Mouse (Mus musculus): Measurements from ENCODE around the gene Cryaa.
"Not testable (repeated sequence)": the region's sequence is repeated elsewhere in the genome, so short reads cannot be mapped to it uniquely, and the experiment has no call there.

Gene Cryaa

GRCm38 (mm10) chr17:31660661-31661250, 16.9 kb upstream of the Cryaa start:
- no peak for DNase-seq (ENCODE audit: low spot score)

GRCm38 (mm10) chr17:31662855-31663254, 14.8 kb upstream of the Cryaa start:
- DNase-seq (ENCODE audit: low spot score): no peak

GRCm38 (mm10) chr17:31664760-31665159, 12.8 kb upstream of the Cryaa start:
- peak; percentile 65 for DNase-seq (ENCODE audit: low spot score)

GRCm38 (mm10) chr17:31668306-31668705, 9.3 kb upstream of the Cryaa start:
- DNase-seq (ENCODE audit: low spot score): no peak

- no peak for DNase-seq (ENCODE audit: low spot score)
These were observed 7.4 kb upstream of the Cryaa start for GRCm38 (mm10) chr17:31670163-31670562.

GRCm38 (mm10) chr17:31671698-31672097, 5.9 kb upstream of the Cryaa start:
- no peak for DNase-seq (ENCODE audit: low spot score)

GRCm38 (mm10) chr17:31672279-31672678, 5.3 kb upstream of the Cryaa start:
- no peak for DNase-seq (ENCODE audit: low spot score)

- DNase-seq (ENCODE audit: low spot score): no peak
These were observed 3.2 kb upstream of the Cryaa start for GRCm38 (mm10) chr17:31674426-31674825.

GRCm38 (mm10) chr17:31680450-31680849, 2.8 kb downstream of the Cryaa start:
- DNase-seq (ENCODE audit: low spot score): no peak

GRCm38 (mm10) chr17:31685514-31686224, 8.1 kb downstream of the Cryaa start:
- DNase-seq (ENCODE audit: low spot score): peak; percentile 53

GRCm38 (mm10) chr17:31686225-31686564, 8.6 kb downstream of the Cryaa start:
- no peak for DNase-seq (ENCODE audit: low spot score)

GRCm38 (mm10) chr17:31688112-31688511, 10.5 kb downstream of the Cryaa start:
- DNase-seq (ENCODE audit: low spot score): no peak

- DNase-seq (ENCODE audit: low spot score): no peak
These were observed 12.0 kb downstream of the Cryaa start for GRCm38 (mm10) chr17:31689606-31690005.

- DNase-seq (ENCODE audit: low spot score): no peak
These were observed 15.3 kb downstream of the Cryaa start for GRCm38 (mm10) chr17:31692918-31693317.

- peak; percentile 47 for DNase-seq (ENCODE audit: low spot score)
These were observed 15.9 kb downstream of the Cryaa start for GRCm38 (mm10) chr17:31693330-31694022.

- DNase-seq (ENCODE audit: low spot score): no peak
These were observed 16.4 kb downstream of the Cryaa start for GRCm38 (mm10) chr17:31694023-31694376.

- DNase-seq (ENCODE audit: low spot score): no peak
These were observed 17.3 kb downstream of the Cryaa start for GRCm38 (mm10) chr17:31694949-31695348.

- not testable (repeated sequence) for DNase-seq (ENCODE audit: low spot score)
These were observed 17.7 kb downstream of the Cryaa start for GRCm38 (mm10) chr17:31695356-31695755.

GRCm38 (mm10) chr17:31698347-31698746, 20.7 kb downstream of the Cryaa start:
- DNase-seq (ENCODE audit: low spot score): no peak

- DNase-seq (ENCODE audit: low spot score): no peak
These were observed 25.8 kb downstream of the Cryaa start for GRCm38 (mm10) chr17:31703276-31703980.

GRCm38 (mm10) chr17:31705271-31706020, 27.8 kb downstream of the Cryaa start:
- DNase-seq (ENCODE audit: low spot score): no peak

- DNase-seq (ENCODE audit: low spot score): no peak
These were observed 31.6 kb downstream of the Cryaa start for GRCm38 (mm10) chr17:31709121-31709741.
